Mouse (Mus musculus) testis, adult 2 months (tissue): ENCODE measurements around the gene Gm10638.

Experiments used
- CTCF ChIP-seq: fragments of 200-500 bp; IDR thresholded peaks from 2 replicates; pipeline ENCODE4 v1.5.1; 2012; ENCODE audit warnings: low read depth, mild to moderate bottlenecking, inconsistent platforms, low read length, moderate library complexity; ENCODE audit not compliant: control insufficient read depth, insufficient read depth, insufficient replicate concordance
- POLR2A ChIP-seq: fragments of 200-500 bp; IDR thresholded peaks from 2 replicates; pipeline ENCODE4 v1.6.1; 2012; ENCODE audit warnings: low read depth, mild to moderate bottlenecking, inconsistent platforms, low read length, moderate library complexity; ENCODE audit not compliant: control insufficient read depth

DNA sequence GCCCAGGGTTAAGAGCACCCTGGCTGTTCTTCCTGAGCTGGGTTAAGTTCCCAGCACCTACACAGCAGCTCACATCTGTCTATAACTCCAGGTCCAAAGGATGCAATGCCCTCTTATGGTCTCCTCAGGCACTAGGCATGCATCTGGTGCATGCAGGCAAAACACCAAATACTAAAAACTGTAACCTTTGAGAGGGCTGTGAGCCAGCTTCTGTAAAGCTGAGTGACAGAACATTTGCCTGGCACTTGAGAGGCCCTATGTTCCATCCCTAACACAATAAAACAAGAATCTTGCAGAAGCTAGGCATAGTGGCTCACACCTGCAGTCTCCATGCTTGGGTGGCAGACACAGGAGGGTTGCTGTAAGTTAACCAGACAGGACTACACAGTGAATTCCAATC, 3.9 kb upstream of the Gm10638 start:
- TF ChIP-seq CTCF (no peak), POLR2A (no peak)
